Mouse (Mus musculus): ENCODE measurements around the gene Ugt1a6a. TPM values are rescaled to one million over a fixed set of nuclear protein-coding genes. Genes with fewer than 3 reads are reported as not detected.

The Ugt1a6a gene
- polyA plus RNA-seq, 1 experiment, result 16.4 TPM

- Histone ChIP-seq H3K27ac (ENCODE audit: insufficient read depth, low read length) (peak overlapping the region; percentile 5; the same call in 1 of the 2 replicates), H3K4me1 (ENCODE audit: control insufficient read depth, insufficient read depth, low read length) (peaks cover 13% of the 10 kb centered on the region), H3K4me3 (ENCODE audit: insufficient read depth, low read length) (no peak overlapping the region)
- TF ChIP-seq CTCF (IDR thresholded peaks at IDR 0.05; ENCODE audit: borderline replicate concordance, insufficient read depth, low read length) (no peak), POLR2A (IDR thresholded peaks at IDR 0.05; ENCODE audit: low read depth, low read length) (no peak)
These were observed 128.4 kb downstream of the Ugt1a6a start for GRCm38 (mm10) chr1:88262961-88263360.

GRCm38 (mm10) chr1:88263778-88264177 is 129.2 kb downstream of the Ugt1a6a start:
- Histone ChIP-seq H3K27ac (ENCODE audit: insufficient read depth, low read length) (no peak overlapping the region), H3K4me3 (ENCODE audit: insufficient read depth, low read length) (no peak overlapping the region), H3K4me1 (ENCODE audit: control insufficient read depth, insufficient read depth, low read length) (peaks cover 13% of the 10 kb centered on the region)
- TF ChIP-seq POLR2A (IDR thresholded peaks at IDR 0.05; ENCODE audit: low read depth, low read length) (no peak), CTCF (IDR thresholded peaks at IDR 0.05; ENCODE audit: borderline replicate concordance, insufficient read depth, low read length) (no peak)

GRCm38 (mm10) chr1:88264237-88264868 is 129.7 kb downstream of the Ugt1a6a start:
- H3K4me3 ChIP-seq (ENCODE audit: insufficient read depth, low read length), result no peak overlapping the region
- H3K4me1 ChIP-seq (ENCODE audit: control insufficient read depth, insufficient read depth, low read length), result peaks cover 13% of the 10 kb centered on the region
- TF ChIP-seq CTCF (IDR thresholded peaks at IDR 0.05; ENCODE audit: borderline replicate concordance, insufficient read depth, low read length), result no peak
- no peak for TF ChIP-seq POLR2A (IDR thresholded peaks at IDR 0.05; ENCODE audit: low read depth, low read length)
- no peak overlapping the region for H3K27ac ChIP-seq (ENCODE audit: insufficient read depth, low read length)

- TF ChIP-seq CTCF (IDR thresholded peaks at IDR 0.05; ENCODE audit: borderline replicate concordance, insufficient read depth, low read length), result no peak
- TF ChIP-seq POLR2A (IDR thresholded peaks at IDR 0.05; ENCODE audit: low read depth, low read length), result no peak
- peaks cover 13% of the 10 kb centered on the region for H3K4me1 ChIP-seq (ENCODE audit: control insufficient read depth, insufficient read depth, low read length)
- H3K27ac ChIP-seq (ENCODE audit: insufficient read depth, low read length), result no peak overlapping the region
- H3K4me3 ChIP-seq (ENCODE audit: insufficient read depth, low read length), result no peak overlapping the region
These were observed 130.2 kb downstream of the Ugt1a6a start for GRCm38 (mm10) chr1:88264869-88265240.

GRCm38 (mm10) chr1:88266123-88266522 is 131.5 kb downstream of the Ugt1a6a start:
- no peak for TF ChIP-seq CTCF (IDR thresholded peaks at IDR 0.05; ENCODE audit: borderline replicate concordance, insufficient read depth, low read length)
- no peak for TF ChIP-seq POLR2A (IDR thresholded peaks at IDR 0.05; ENCODE audit: low read depth, low read length)
- H3K4me3 ChIP-seq (ENCODE audit: insufficient read depth, low read length), result no peak overlapping the region
- H3K27ac ChIP-seq (ENCODE audit: insufficient read depth, low read length), result no peak overlapping the region
- H3K4me1 ChIP-seq (ENCODE audit: control insufficient read depth, insufficient read depth, low read length), result peaks cover 13% of the 10 kb centered on the region

- H3K4me3 ChIP-seq (ENCODE audit: insufficient read depth, low read length), result no peak overlapping the region
- peaks cover 6% of the 10 kb centered on the region for H3K4me1 ChIP-seq (ENCODE audit: control insufficient read depth, insufficient read depth, low read length)
- no peak overlapping the region for H3K27ac ChIP-seq (ENCODE audit: insufficient read depth, low read length)
- TF ChIP-seq POLR2A (IDR thresholded peaks at IDR 0.05; ENCODE audit: low read depth, low read length) (no peak), CTCF (IDR thresholded peaks at IDR 0.05; ENCODE audit: borderline replicate concordance, insufficient read depth, low read length) (no peak)
These were observed 132.9 kb downstream of the Ugt1a6a start for GRCm38 (mm10) chr1:88267489-88267888.

- Histone ChIP-seq H3K27ac (ENCODE audit: insufficient read depth, low read length) (no peak overlapping the region), H3K4me1 (ENCODE audit: control insufficient read depth, insufficient read depth, low read length) (0 out of 2 replicates have a peak, but pooled peaks cover under 1% of the 10 kb centered on the region), H3K4me3 (ENCODE audit: insufficient read depth, low read length) (no peak overlapping the region)
- TF ChIP-seq CTCF (IDR thresholded peaks at IDR 0.05; ENCODE audit: borderline replicate concordance, insufficient read depth, low read length) (no peak), POLR2A (IDR thresholded peaks at IDR 0.05; ENCODE audit: low read depth, low read length) (no peak)
These were observed 133.5 kb downstream of the Ugt1a6a start for GRCm38 (mm10) chr1:88268070-88268469.

Other genes starting within 250 kb of the Ugt1a6a start
- gene Usp40, start 126.3 kb upstream of the Ugt1a6a start, polyA plus RNA-seq (2011; ENCODE audit: insufficient read length, low read depth, missing spikeins), result 40.6 and 44.4 TPM in 2 replicates
- not detected in 2 replicates for gene Ugt1a10, start 79.4 kb upstream of the Ugt1a6a start, polyA plus RNA-seq (2011; ENCODE audit: insufficient read length, low read depth, missing spikeins)
- not detected in 2 replicates for gene Ugt1a9, start 64.0 kb upstream of the Ugt1a6a start, polyA plus RNA-seq (2011; ENCODE audit: insufficient read length, low read depth, missing spikeins)
- gene Ugt1a8, start 47.0 kb upstream of the Ugt1a6a start, polyA plus RNA-seq (2011; ENCODE audit: insufficient read length, low read depth, missing spikeins), result not detected in 2 replicates
- gene Ugt1a7c, start 39.7 kb upstream of the Ugt1a6a start, polyA plus RNA-seq (2011; ENCODE audit: insufficient read length, low read depth, missing spikeins), result 8.0 and 11.2 TPM in 2 replicates
- gene Ugt1a6b, start 31.6 kb upstream of the Ugt1a6a start, polyA plus RNA-seq (2011; ENCODE audit: insufficient read length, low read depth, missing spikeins), result 0.58 and 1.8 TPM in 2 replicates
- gene Ugt1a5, start 31.2 kb downstream of the Ugt1a6a start, polyA plus RNA-seq (2011; ENCODE audit: insufficient read length, low read depth, missing spikeins), result 0.39 TPM in 1 of 2 replicates, not detected in the other
- not detected in 2 replicates for gene Ugt1a2, start 65.8 kb downstream of the Ugt1a6a start, polyA plus RNA-seq (2011; ENCODE audit: insufficient read length, low read depth, missing spikeins)
- gene Dnajb3, start 71.0 kb downstream of the Ugt1a6a start, polyA plus RNA-seq (2011; ENCODE audit: insufficient read length, low read depth, missing spikeins), result 3.0 and 3.9 TPM in 2 replicates
- not detected in 2 replicates for gene Ugt1a1, start 77.2 kb downstream of the Ugt1a6a start, polyA plus RNA-seq (2011; ENCODE audit: insufficient read length, low read depth, missing spikeins)
- gene Mroh2a, start 92.2 kb downstream of the Ugt1a6a start, polyA plus RNA-seq (2011; ENCODE audit: insufficient read length, low read depth, missing spikeins), result not detected in 2 replicates
- gene Hjurp, start 142.8 kb downstream of the Ugt1a6a start, polyA plus RNA-seq (2011; ENCODE audit: insufficient read length, low read depth, missing spikeins), result 106 and 122 TPM in 2 replicates
- not detected in 2 replicates for gene Trpm8, start 142.9 kb downstream of the Ugt1a6a start, polyA plus RNA-seq (2011; ENCODE audit: insufficient read length, low read depth, missing spikeins)